Mouse (Mus musculus) liver, adult 2 months (tissue): ENCODE data around the gene Kel.

Experiments
- CTCF ChIP-seq: fragments of 200-500 bp; IDR thresholded peaks from 2 replicates; pipeline ENCODE4 v1.5.1; 2011; ENCODE audit warnings: low read depth, low read length, control low read depth
- POLR2A ChIP-seq: fragments of 200-500 bp; IDR thresholded peaks from 2 replicates; pipeline ENCODE4 v1.6.1; 2011; ENCODE audit warnings: low read length, control low read depth; ENCODE audit not compliant: insufficient read depth; ENCODE audit errors: extremely low read depth

- TF ChIP-seq CTCF, result no peak
- no peak for TF ChIP-seq POLR2A
Measured at GRCm38 (mm10) chr6:41701245-41701644, 2.9 kb downstream of the Kel start.
